ENCODE assay signal across 8 mouse cellular contexts in the genomic region with DNA sequence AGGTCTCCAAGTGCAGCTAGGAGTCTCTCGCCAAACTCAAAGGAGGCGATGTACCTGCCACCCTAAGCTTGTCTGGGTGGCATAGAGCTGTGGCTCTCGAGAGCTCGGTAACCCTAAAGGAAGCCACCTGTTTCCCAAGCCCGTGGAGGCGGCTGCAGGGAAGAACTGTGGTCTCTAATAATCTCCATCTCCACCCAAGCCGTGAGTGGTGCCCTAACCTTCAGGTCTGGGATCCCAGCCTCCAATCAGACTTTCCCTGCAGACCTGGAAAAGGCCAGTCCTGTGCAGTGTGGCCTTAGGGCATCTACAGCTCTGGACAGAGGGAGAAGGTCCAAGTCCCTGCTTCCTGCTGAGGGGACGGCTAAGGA. TPM values are rescaled to one million over a fixed set of nuclear protein-coding genes. Genes with fewer than 3 reads are reported as not detected.
DNase-seq lines count a peak whose midpoint lies in the region; ATAC-seq and TF ChIP-seq lines count a peak whose summit lies in the region.

No protein-coding gene starts in this region.

- no peaks in the 10 kb centered on the region for H3K36me3 ChIP-seq in heart, adult 2 months (ENCODE audit: control insufficient read depth, insufficient read depth, low read length)
- H3K36me3 ChIP-seq in E14TG2a.4 (ENCODE audit: insufficient read depth, low read length) = no peaks in the 10 kb centered on the region
- H3K36me3 ChIP-seq in forebrain, postnatal 0 days (ENCODE audit: insufficient read depth) = no peaks in the 10 kb centered on the region
- no peaks in the 10 kb centered on the region for H3K36me3 ChIP-seq in liver, embryonic 16.5 days (ENCODE audit: control insufficient read depth, insufficient read depth)

- no peak for TF ChIP-seq POLR2A in heart, adult 2 months (IDR thresholded peaks at IDR 0.05; ENCODE audit: insufficient read depth, low read depth, low read length)

- H3K9me3 ChIP-seq in E14TG2a.4 (ENCODE audit: low read length) = no peaks in the 10 kb centered on the region
- no peaks in the 10 kb centered on the region for H3K9me3 ChIP-seq in forebrain, postnatal 0 days (ENCODE audit: low read length)
- no peaks in the 10 kb centered on the region for H3K9me3 ChIP-seq in liver, embryonic 16.5 days (replicated peaks; ENCODE audit: control insufficient read depth, low read length)

- H3K9ac ChIP-seq in heart, adult 2 months (ENCODE audit: low read depth, low read length) = peak overlapping the region; percentile 50
- peak overlapping the region; percentile 62 for H3K9ac ChIP-seq in forebrain, postnatal 0 days
- no peak overlapping the region for H3K9ac ChIP-seq in liver, embryonic 16.5 days (ENCODE audit: low read depth, low read length)

- WGBS in heart, adult 2 months = 36% methylated on average over 8 of the region's 8 CpGs
- 10% methylated on average over 8 of the region's 8 CpGs for WGBS in forebrain, postnatal 0 days
- 6% methylated on average over 8 of the region's 8 CpGs for WGBS in liver, embryonic 16.5 days (ENCODE audit: insufficient replicate concordance)

- no peaks in the 10 kb centered on the region for H3K79me2 ChIP-seq in heart, adult 2 months (replicated peaks; ENCODE audit: control insufficient read depth, insufficient read depth, low read length)

- no peak for TF ChIP-seq CTCF in heart, adult 2 months (IDR thresholded peaks at IDR 0.05)
- no peak for TF ChIP-seq CTCF in E14TG2a.4 (conservative IDR thresholded peaks at IDR 0.05; ENCODE audit: low read length)
- no peak for TF ChIP-seq CTCF in forebrain, postnatal 0 days (IDR thresholded peaks at IDR 0.05; ENCODE audit: low read depth)

- peaks cover 8% of the 10 kb centered on the region for H3K27me3 ChIP-seq in heart, adult 2 months (ENCODE audit: control insufficient read depth, insufficient read depth, low read length)
- peaks cover 92% of the 10 kb centered on the region for H3K27me3 ChIP-seq in E14TG2a.4 (ENCODE audit: insufficient read depth, low read length)
- H3K27me3 ChIP-seq in forebrain, postnatal 0 days (ENCODE audit: insufficient read depth, low read length) = no peaks in the 10 kb centered on the region; the same call in 1 of the 2 replicates
- peaks cover 64% of the 10 kb centered on the region for H3K27me3 ChIP-seq in liver, embryonic 16.5 days (ENCODE audit: control insufficient read depth, insufficient read depth, low read depth, low read length)

- TF ChIP-seq EP300 in heart, adult 2 months (IDR thresholded peaks at IDR 0.05; ENCODE audit: insufficient read depth, low read depth, low read length) = no peak

- intact Hi-C loops in heart, adult 2 months (cut with DNase I) = loop anchor here (2.0 kb wide), 1 partner anchor 23 kb away; no protein-coding TSS in a partner anchor

- H3K4me3 ChIP-seq in heart, adult 2 months = peak overlapping the region; percentile 48
- peak overlapping the region; percentile 83 for H3K4me3 ChIP-seq in E14TG2a.4 (replicated peaks; ENCODE audit: low read length)
- peak overlapping the region; percentile 53 for H3K4me3 ChIP-seq in forebrain, postnatal 0 days (ENCODE audit: low read depth, low read length)
- peak overlapping the region; percentile 40 for H3K4me3 ChIP-seq in liver, embryonic 16.5 days (ENCODE audit: low read depth, low read length)

- no peak for ATAC-seq in forebrain, postnatal 0 days
- no peak for ATAC-seq in liver, embryonic 16.5 days (ENCODE audit: low read depth)
- ATAC-seq in CD4-positive, CD25-positive, alpha-beta regulatory T cell, adult 4 months = no peak
- no peak for ATAC-seq in megakaryocyte, adult 5-6 weeks (ENCODE audit: poor library complexity, severe bottlenecking)

- H3K4me1 ChIP-seq in heart, adult 2 months (ENCODE audit: control insufficient read depth, insufficient read depth, low read length) = peaks cover 2% of the 10 kb centered on the region; the same call in 1 of the 2 replicates
- peaks cover 35% of the 10 kb centered on the region for H3K4me1 ChIP-seq in E14TG2a.4 (replicated peaks; ENCODE audit: low read depth, low read length)
- peaks cover 5% of the 10 kb centered on the region; the same call in 1 of the 2 replicates for H3K4me1 ChIP-seq in forebrain, postnatal 0 days (ENCODE audit: insufficient read depth)
- peaks cover 4% of the 10 kb centered on the region for H3K4me1 ChIP-seq in liver, embryonic 16.5 days (ENCODE audit: control insufficient read depth, low read depth, low read length)

- no peak for DNase-seq in heart, adult 2 months
- no peak for DNase-seq in heart, adult 8-10 months (ENCODE audit: low spot score)
- no peak for DNase-seq in forebrain, postnatal 0 days
- DNase-seq in natural killer cell, adult 2 months (ENCODE audit: low spot score in 2 of 2) = no peak

- peak overlapping the region; percentile 96 for H3K4me2 ChIP-seq in forebrain, postnatal 0 days (ENCODE audit: low read depth)
- H3K4me2 ChIP-seq in liver, embryonic 16.5 days (ENCODE audit: low read depth, low read length) = peak overlapping the region; percentile 53

- no peak overlapping the region for H3K27ac ChIP-seq in heart, adult 2 months
- no peak overlapping the region for H3K27ac ChIP-seq in forebrain, postnatal 0 days (ENCODE audit: low read depth, low read length)
- no peak overlapping the region for H3K27ac ChIP-seq in liver, embryonic 16.5 days (ENCODE audit: low read length)

RNA-seq across cellular contexts. Expression of gene Sox8, which starts 1.0 kb away (rescaled TPM):
- total RNA-seq in heart, adult 2 months (2021) = under 1 TPM; 0.30 to 0.44 TPM
- 0.57 and 0.67 TPM in 2 replicates for polyA plus RNA-seq in heart, adult 2 months (2012; rRNA removed)
- under 1 TPM; 0.24 to 0.37 (median 0.32) TPM for total RNA-seq in heart, adult 8-10 months (2022)
- total RNA-seq in forebrain, postnatal 0 days (2014; rRNA removed) = 26.6 and 27.4 TPM in 2 replicates
- polyA plus RNA-seq in forebrain, postnatal 0 days (2015; fragmentation: Nextera tagmentation; extraction: Ambion mirVana) = 20.8 and 22.6 TPM in 2 replicates
- polyA plus RNA-seq in liver, embryonic 16.5 days (2015; fragmentation: Nextera tagmentation; extraction: Ambion mirVana) = 0.14 and 0.34 TPM in 2 replicates
- not detected for polyA plus RNA-seq in CD4-positive, CD25-positive, alpha-beta regulatory T cell, adult 4 months (2017; shearing (Covaris generic))
- total RNA-seq in megakaryocyte, adult 5-6 weeks (2015) = not detected in 2 replicates
- total RNA-seq in megakaryocyte, adult 5-6 weeks (2017) = not detected in 2 replicates

RNA-seq across cellular contexts. Expression of gene Lmf1, which starts 7.4 kb away (rescaled TPM):
- 10 to 100 TPM; 28.7 to 33.5 TPM for total RNA-seq in heart, adult 2 months (2021)
- 32.7 and 41.8 TPM in 2 replicates for polyA plus RNA-seq in heart, adult 2 months (2012; rRNA removed)
- total RNA-seq in heart, adult 8-10 months (2022) = 10 to 100 TPM; 30.7 to 34.2 (median 33.8) TPM
- 21.5 and 28.1 TPM in 2 replicates for total RNA-seq in forebrain, postnatal 0 days (2014; rRNA removed)
- polyA plus RNA-seq in forebrain, postnatal 0 days (2015; fragmentation: Nextera tagmentation; extraction: Ambion mirVana) = 13.9 and 17.8 TPM in 2 replicates
- polyA plus RNA-seq in liver, embryonic 16.5 days (2015; fragmentation: Nextera tagmentation; extraction: Ambion mirVana) = 11.4 and 13.4 TPM in 2 replicates
- polyA plus RNA-seq in CD4-positive, CD25-positive, alpha-beta regulatory T cell, adult 4 months (2017; shearing (Covaris generic)) = 10 to 100 TPM; 22.0 to 26.0 TPM
- total RNA-seq in megakaryocyte, adult 5-6 weeks (2015) = 37.8 and 38.4 TPM in 2 replicates
- total RNA-seq in megakaryocyte, adult 5-6 weeks (2017) = 16.7 and 17.0 TPM in 2 replicates

Comparison
In these comparisons a context has a peak if more than half of its experiments do, and no peak if none do; other contexts are left out.
1. RNA of gene Sox8, which starts 1.0 kb away (total RNA-seq): 26.6 to 27.4 TPM in forebrain, postnatal 0 days; 0.30 to 0.44 TPM in heart, adult 2 months, 0.24 to 0.37 TPM in heart, adult 8-10 months and not detected in megakaryocyte, adult 5-6 weeks; every median in the first group is over 10 times any median in the second.
2. Peak in every context shown above with its lines, with median percentiles within 50 percentile points of each other: H3K4me3 ChIP-seq.